Mouse (Mus musculus) neural tube, embryonic 13.5 days (tissue): ENCODE data around the gene Celf2. TPM values are rescaled to one million over a fixed set of nuclear protein-coding genes. Genes with fewer than 3 reads are reported as not detected.

Experiments
- ATAC-seq: fragments of 200-750 bp; cut with Nextera tagmentation; 2 replicates; pipeline ENCODE4 v1.8.0; 2017; ENCODE audit warnings: low read depth, mild to moderate bottlenecking, moderate TSS enrichment, moderate library complexity
- H3K27ac ChIP-seq: fragments of 300-500 bp; sonication (generic); replicated peaks from 2 replicates; pipeline ENCODE4 v1.5.1; 2015; ENCODE audit warnings: moderate library complexity, mild to moderate bottlenecking, inconsistent platforms
- H3K27me3 ChIP-seq: fragments of 300-500 bp; sonication (generic); 2 replicates; pipeline ENCODE4 v1.6.1; 2015; ENCODE audit warnings: mild to moderate bottlenecking, inconsistent platforms
- H3K36me3 ChIP-seq: fragments of 300-500 bp; sonication (generic); 2 replicates; pipeline ENCODE4 v1.6.1; 2015; ENCODE audit warnings: mild to moderate bottlenecking, inconsistent platforms
- H3K4me1 ChIP-seq: fragments of 300-500 bp; sonication (generic); replicated peaks from 2 replicates; pipeline ENCODE4 v1.6.1; 2015; ENCODE audit warnings: inconsistent platforms
- H3K4me2 ChIP-seq: fragments of 300-500 bp; sonication (generic); 2 replicates; pipeline ENCODE4 v1.6.1; 2015; ENCODE audit warnings: inconsistent platforms, mild to moderate bottlenecking, moderate library complexity
- H3K4me3 ChIP-seq: fragments of 300-500 bp; sonication (generic); 2 replicates; pipeline ENCODE4 v1.5.1; 2015; ENCODE audit warnings: mild to moderate bottlenecking, inconsistent platforms
- H3K9ac ChIP-seq: fragments of 300-500 bp; sonication (generic); 2 replicates; pipeline ENCODE4 v1.6.1; 2015; ENCODE audit warnings: moderate library complexity, mild to moderate bottlenecking, inconsistent platforms
- H3K9me3 ChIP-seq: fragments of 300-500 bp; sonication (generic); 2 replicates; pipeline ENCODE4 v1.6.1; 2016; ENCODE audit warnings: inconsistent platforms
- WGBS: fragments of 180-500 bp; shearing (Covaris S2); methylation state at CpG from one replicate; pipeline ENCODE4 v1.1.7; 2015; 5-methylcytosine and 5-hydroxymethylcytosine counted together
- polyA plus RNA-seq: library from polyadenylated mRNA; unstranded; fragments of >200 nt; fragmentation: Nextera tagmentation; extraction: Ambion mirVana; gene quantifications from 2 replicates; pipeline ENCODE4 v1.2.1, GENCODE M21; 2015

Celf2 gene
- polyA plus RNA-seq, 1 experiment from 2014 or later, result 111 TPM

DNA sequence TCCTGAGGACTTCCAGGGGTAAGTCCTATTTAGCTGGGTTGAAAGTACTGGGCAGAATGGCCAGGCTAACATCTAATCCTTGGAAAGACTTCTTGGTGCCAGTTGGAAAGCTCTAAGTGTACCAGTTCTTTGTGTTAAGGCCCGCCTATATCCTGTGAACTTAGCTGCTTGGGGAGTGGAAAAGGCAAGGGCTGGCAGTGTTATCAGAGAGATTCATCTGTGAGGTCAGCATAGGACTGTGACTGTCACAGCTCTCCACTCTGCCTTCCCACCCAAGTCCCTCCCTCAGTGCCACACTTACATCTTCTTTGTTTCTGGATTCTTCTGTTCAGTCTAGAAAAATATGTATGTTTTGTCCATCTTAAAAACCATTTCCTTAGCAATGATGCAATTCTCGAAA is 935.7 kb downstream of the Celf2 start:
- Histone ChIP-seq H3K4me3 (no peak overlapping the region), H3K4me1 (no peaks in the 10 kb centered on the region), H3K9ac (no peak overlapping the region), H3K36me3 (peaks cover 6% of the 10 kb centered on the region; the same call in 1 of the 2 replicates), H3K27me3 (no peaks in the 10 kb centered on the region), H3K9me3 (no peaks in the 10 kb centered on the region), H3K4me2 (no peak overlapping the region), H3K27ac (no peak overlapping the region)
- ATAC-seq, result no peak
- WGBS, result 90% methylated on average over 2 of the region's 2 CpGs

DNA sequence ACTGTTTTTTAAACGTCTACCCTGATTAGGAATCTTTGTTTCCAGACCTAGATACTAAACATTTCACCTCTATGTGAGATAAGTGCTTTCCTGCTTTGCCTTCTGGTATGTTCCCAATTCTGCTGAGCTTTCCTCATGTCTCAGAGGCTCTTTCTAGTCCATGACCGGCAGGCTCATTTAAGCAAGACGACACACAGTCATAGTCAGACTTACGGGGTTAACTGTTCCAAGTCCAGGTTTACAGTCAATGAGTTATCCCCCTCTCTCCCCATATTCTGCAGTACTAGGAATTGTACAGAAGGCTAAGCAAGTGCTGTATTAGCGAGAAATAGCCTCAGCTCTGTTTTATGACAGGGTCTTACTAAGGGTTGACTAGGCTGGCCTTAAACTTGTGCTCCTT is 936.4 kb downstream of the Celf2 start:
- Histone ChIP-seq H3K9ac (no peak overlapping the region), H3K4me2 (no peak overlapping the region), H3K4me3 (no peak overlapping the region), H3K27ac (no peak overlapping the region), H3K36me3 (peaks cover 6% of the 10 kb centered on the region; the same call in 1 of the 2 replicates), H3K4me1 (no peaks in the 10 kb centered on the region), H3K9me3 (no peaks in the 10 kb centered on the region), H3K27me3 (no peaks in the 10 kb centered on the region)
- no peak for ATAC-seq
- WGBS, result 83% methylated on average over 5 of the region's 5 CpGs

DNA sequence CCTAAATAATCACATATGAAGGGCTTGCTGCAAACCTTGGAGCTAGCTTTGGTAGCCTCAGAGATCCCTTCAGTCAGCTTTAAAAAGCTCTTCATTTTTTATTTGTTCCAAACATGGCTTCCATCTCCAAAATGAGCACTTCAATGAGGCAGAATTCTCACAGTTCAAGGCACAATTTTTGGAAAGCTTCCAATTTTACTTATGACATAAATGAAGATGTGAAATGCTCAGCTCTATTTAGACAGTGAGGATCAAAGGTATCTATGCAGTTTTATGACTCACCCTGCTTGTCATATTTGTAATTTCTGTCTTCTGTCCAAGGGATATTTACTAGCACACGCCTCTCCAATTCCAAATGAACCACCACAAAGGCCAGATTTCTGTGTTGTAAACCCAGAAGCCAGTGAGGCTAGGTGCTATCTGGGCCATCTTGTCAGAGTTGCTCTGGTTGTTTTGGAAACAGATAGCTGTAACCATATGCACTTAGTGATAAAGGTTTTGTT is 940.3 kb downstream of the Celf2 start:
- no peaks in the 10 kb centered on the region for H3K4me1 ChIP-seq
- H3K9me3 ChIP-seq, result no peaks in the 10 kb centered on the region
- H3K27ac ChIP-seq, result no peak overlapping the region
- H3K9ac ChIP-seq, result no peak overlapping the region
- no peak for ATAC-seq
- WGBS, result 95% methylated on average over 1 of the region's 1 CpGs
- no peak overlapping the region for H3K4me3 ChIP-seq
- no peaks in the 10 kb centered on the region for H3K36me3 ChIP-seq
- no peak overlapping the region for H3K4me2 ChIP-seq
- no peaks in the 10 kb centered on the region for H3K27me3 ChIP-seq

DNA sequence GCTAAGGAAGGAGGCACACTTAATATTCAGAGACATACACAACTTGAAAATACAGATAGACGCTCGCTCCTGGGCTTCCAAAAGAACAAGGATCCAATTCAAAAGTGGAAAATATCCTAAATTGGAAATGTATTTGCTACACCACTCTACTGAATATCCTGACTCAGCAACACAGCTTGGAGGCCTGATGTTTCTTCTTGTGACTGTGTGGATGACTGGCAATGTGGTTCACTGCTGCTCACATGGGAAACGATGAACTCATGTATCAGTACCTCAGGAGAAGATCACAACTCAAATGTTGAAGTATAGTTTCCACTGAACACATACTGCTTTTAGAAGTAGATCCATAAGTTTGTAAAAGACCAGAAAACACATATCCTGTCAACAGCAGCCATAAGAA is 944.2 kb downstream of the Celf2 start:
- no peak for ATAC-seq
- 94% methylated on average over 3 of the region's 3 CpGs for WGBS
- no peak overlapping the region for H3K4me2 ChIP-seq
- H3K9ac ChIP-seq, result no peak overlapping the region
- H3K36me3 ChIP-seq, result peaks cover 8% of the 10 kb centered on the region
- no peak overlapping the region for H3K27ac ChIP-seq
- H3K9me3 ChIP-seq, result no peaks in the 10 kb centered on the region
- H3K4me3 ChIP-seq, result no peak overlapping the region
- H3K4me1 ChIP-seq, result no peaks in the 10 kb centered on the region
- no peaks in the 10 kb centered on the region for H3K27me3 ChIP-seq

DNA sequence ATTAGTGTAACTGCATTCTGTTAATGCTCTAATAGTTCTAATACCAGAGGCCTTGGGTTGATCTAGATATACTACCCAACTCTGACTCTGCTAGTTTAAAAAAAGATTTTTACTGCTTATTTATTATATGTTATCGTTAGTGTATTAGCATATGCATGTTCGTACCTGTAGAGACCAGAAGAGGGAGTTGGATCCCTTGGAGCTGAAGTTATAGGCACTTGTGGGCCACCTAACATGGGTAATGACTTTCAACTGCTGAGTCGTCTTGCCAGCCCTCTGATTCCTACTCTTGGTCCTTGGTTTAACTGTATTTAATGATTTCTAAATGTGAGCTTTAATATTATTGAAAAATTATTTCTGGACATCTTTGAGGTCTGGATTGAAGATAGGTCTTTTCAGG is 948.0 kb downstream of the Celf2 start:
- Histone ChIP-seq H3K27ac (no peak overlapping the region), H3K36me3 (peaks cover 20% of the 10 kb centered on the region), H3K4me1 (no peaks in the 10 kb centered on the region), H3K9me3 (no peaks in the 10 kb centered on the region), H3K9ac (no peak overlapping the region), H3K4me3 (no peak overlapping the region), H3K4me2 (no peak overlapping the region), H3K27me3 (no peaks in the 10 kb centered on the region)
- WGBS, result 90% methylated on average over 3 of the region's 3 CpGs
- ATAC-seq, result no peak

DNA sequence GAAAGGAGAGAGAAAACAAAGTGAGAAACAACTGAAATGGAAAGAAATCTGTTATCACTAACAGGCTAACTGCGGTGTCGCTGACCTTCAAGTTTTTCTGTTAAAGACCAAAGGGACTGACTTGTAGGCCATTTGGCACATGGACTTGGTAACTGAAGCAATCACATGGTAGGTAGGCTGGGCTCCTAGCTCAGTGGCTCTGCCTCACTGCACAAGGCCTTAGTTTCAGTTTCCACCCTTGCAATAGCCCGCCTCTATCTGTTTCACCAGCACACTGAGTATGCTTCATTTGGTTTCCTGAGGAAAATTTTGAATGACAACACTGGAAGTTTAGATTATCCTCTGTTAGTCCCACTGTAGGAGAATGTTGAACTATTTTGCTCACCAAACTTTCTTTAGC is 948.6 kb downstream of the Celf2 start:
- over 99% methylated on average over 3 of the region's 3 CpGs for WGBS
- peaks cover 20% of the 10 kb centered on the region for H3K36me3 ChIP-seq
- no peak overlapping the region for H3K9ac ChIP-seq
- H3K4me3 ChIP-seq, result no peak overlapping the region
- H3K9me3 ChIP-seq, result no peaks in the 10 kb centered on the region
- H3K4me1 ChIP-seq, result no peaks in the 10 kb centered on the region
- H3K4me2 ChIP-seq, result no peak overlapping the region
- no peak overlapping the region for H3K27ac ChIP-seq
- no peak for ATAC-seq
- H3K27me3 ChIP-seq, result no peaks in the 10 kb centered on the region

DNA sequence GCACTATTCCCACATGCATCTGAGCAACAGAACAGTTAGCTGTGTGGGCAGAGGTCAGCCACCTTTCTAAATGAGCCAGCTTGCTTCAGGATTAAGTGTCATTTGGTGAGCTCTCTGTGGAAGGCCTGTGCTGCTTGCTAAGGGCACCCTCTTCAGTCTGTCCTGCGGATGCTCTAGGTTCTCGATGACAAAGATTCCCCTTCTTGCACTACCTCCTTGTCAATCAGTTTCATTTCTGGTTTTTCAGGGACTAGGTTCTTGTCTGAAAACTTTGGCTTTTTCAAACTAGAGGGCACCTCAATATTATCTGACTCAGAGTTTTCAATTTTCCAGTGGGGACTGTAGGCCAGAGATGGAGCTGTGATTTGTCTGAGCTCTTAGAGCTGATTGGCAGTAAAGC is 949.8 kb downstream of the Celf2 start:
- Histone ChIP-seq H3K4me3 (no peak overlapping the region), H3K27me3 (no peaks in the 10 kb centered on the region), H3K9me3 (no peaks in the 10 kb centered on the region), H3K36me3 (peaks cover 27% of the 10 kb centered on the region), H3K9ac (no peak overlapping the region), H3K27ac (no peak overlapping the region), H3K4me2 (no peak overlapping the region), H3K4me1 (no peaks in the 10 kb centered on the region)
- 96% methylated on average over 2 of the region's 2 CpGs for WGBS
- no peak for ATAC-seq

DNA sequence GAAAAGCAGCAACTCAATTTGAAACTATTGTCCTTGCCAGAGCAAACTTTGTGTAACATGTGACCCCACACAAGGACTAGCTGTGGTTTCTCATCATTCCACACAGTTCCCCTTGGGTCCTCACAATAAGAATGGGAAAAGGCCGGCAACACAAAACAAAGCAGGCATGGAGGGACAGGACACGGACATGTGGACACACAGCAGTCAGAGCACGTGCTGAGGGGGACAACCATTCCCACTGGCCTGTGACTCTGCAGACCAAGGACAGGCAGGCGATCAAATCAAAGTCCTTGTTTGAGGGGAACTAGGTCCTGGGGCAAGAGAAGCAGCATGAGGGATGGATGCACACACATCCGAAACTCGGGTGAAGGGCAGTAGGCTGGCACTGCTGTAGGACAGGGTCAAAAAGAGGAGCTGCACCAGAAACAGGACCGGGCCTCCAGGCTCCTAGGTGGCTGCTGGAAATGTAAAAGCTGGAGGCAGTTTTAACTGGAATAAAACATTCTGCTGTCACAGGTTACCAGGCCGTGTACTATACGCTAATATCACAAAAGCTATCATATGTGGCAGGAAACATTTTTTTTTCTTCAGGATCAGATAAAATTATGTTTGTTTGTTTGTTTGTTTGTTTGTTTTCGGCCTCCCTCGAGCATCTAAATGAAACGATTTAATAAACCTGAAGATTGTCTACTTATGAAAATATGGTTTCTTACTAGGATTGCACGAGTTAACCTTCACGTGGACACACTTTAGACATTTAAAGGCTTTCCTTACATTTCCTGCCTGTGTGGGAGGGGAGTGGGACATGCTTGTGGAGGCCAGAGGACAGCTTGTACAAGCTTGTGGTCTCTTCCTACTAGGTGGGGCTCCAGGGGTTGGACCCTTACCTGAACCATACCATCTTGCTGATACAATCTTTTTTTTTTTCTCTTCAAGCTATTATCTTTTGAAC is 950.8 kb downstream of the Celf2 start:
- ATAC-seq, result no peak
- H3K4me1 ChIP-seq, result no peaks in the 10 kb centered on the region
- no peak overlapping the region for H3K4me3 ChIP-seq
- H3K9me3 ChIP-seq, result no peaks in the 10 kb centered on the region
- H3K27ac ChIP-seq, result no peak overlapping the region
- peaks cover 30% of the 10 kb centered on the region for H3K36me3 ChIP-seq
- H3K4me2 ChIP-seq, result no peak overlapping the region
- WGBS, result 86% methylated on average over 14 of the region's 14 CpGs
- H3K9ac ChIP-seq, result no peak overlapping the region
- H3K27me3 ChIP-seq, result no peaks in the 10 kb centered on the region

DNA sequence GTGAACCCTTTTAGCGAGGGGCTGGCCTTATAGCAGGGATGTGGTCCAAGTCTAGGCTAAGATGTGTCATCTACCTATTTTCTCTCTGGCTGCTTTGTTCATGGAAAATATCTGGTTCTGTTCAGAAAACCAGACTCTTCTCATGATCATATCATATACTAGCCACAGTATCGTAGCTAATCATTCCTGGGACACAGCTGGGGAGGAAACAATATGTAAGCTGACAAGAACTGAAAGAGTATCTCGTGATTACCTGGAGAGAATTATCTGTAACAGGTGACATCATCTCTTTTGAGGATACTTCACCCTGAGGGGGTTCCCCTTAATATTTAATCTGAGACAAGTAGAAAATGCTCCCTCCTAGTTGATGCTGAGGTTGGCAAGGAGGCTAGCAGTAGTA is 951.6 kb downstream of the Celf2 start:
- no peaks in the 10 kb centered on the region for H3K4me1 ChIP-seq
- H3K4me3 ChIP-seq, result no peak overlapping the region
- ATAC-seq, result no peak
- H3K4me2 ChIP-seq, result no peak overlapping the region
- H3K36me3 ChIP-seq, result peaks cover 31% of the 10 kb centered on the region
- no peak overlapping the region for H3K9ac ChIP-seq
- H3K27ac ChIP-seq, result no peak overlapping the region
- no peaks in the 10 kb centered on the region for H3K27me3 ChIP-seq
- no peaks in the 10 kb centered on the region for H3K9me3 ChIP-seq
- WGBS, result 87% methylated on average over 3 of the region's 3 CpGs

DNA sequence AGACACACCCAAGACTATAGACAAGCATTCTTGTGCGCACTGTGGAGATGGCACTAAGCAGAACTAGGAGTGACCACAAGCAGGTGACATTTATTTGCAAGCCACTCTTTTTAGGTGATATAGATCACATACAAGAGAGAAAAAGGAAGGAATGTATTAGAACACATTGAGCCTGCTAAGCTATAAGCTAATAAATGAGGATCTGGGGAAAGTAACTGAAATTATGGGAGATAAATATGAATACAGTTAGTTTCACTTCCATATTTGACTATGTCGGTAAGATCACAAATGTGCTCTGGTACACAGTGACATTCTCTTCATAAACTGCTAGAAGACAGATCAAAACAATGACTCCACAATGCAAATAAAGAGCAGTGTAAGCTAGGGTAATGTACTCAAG is 952.5 kb downstream of the Celf2 start:
- WGBS, result 90% methylated on average over 2 of the region's 2 CpGs
- Histone ChIP-seq H3K27ac (no peak overlapping the region), H3K36me3 (peaks cover 32% of the 10 kb centered on the region), H3K9me3 (no peaks in the 10 kb centered on the region), H3K9ac (no peak overlapping the region), H3K4me1 (no peaks in the 10 kb centered on the region), H3K4me2 (no peak overlapping the region), H3K27me3 (no peaks in the 10 kb centered on the region), H3K4me3 (no peak overlapping the region)
- ATAC-seq, result no peak

DNA sequence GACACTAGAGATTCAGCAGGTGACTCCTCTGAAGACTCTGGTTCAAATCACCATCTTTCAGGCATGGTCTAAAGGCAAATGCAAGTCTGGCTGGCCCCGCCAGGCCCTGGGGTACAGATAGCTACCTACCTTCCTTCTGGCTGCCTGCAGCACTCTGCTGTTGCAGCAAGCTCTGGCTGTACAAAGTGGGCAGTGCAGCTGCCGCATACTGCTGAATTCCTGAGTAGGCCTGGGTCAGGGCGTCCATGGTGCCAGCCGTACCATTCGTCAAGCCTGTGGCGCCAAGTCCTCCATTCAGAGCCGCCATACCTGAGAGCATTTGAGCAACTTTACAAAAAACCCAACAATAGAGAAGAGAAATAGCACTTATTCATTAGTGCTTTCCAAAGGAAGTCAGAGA is 955.7 kb downstream of the Celf2 start:
- ATAC-seq, result no peak
- Histone ChIP-seq H3K4me2 (no peak overlapping the region), H3K27ac (0 out of 2 replicates have a peak overlapping the region, but pooled peaks have one; percentile 18), H3K4me3 (no peak overlapping the region), H3K36me3 (peaks cover 43% of the 10 kb centered on the region), H3K9me3 (no peaks in the 10 kb centered on the region), H3K4me1 (no peaks in the 10 kb centered on the region), H3K9ac (no peak overlapping the region), H3K27me3 (no peaks in the 10 kb centered on the region)
- WGBS, result 47% methylated on average over 7 of the region's 7 CpGs

DNA sequence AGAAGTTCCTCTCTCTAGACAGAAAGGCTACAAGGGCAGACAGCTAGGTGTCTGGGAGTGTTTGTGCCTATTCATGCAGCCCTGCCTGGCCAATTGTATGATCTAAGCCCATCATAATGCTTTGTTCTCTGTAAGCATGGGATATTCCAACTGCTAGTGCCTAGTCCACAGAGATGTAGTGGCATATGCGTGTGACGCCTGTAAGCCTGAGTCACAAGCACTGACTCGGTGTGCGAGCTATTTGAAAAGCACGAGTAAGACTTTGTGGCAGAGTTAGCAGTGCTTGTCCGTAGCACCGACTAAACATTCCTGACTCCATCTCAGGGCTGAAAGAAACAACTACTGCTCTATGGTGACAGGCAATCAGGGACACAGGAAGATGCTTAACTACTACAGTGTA is 960.1 kb downstream of the Celf2 start:
- no peak overlapping the region for H3K4me3 ChIP-seq
- H3K9me3 ChIP-seq, result no peaks in the 10 kb centered on the region
- H3K36me3 ChIP-seq, result peaks cover 32% of the 10 kb centered on the region
- no peaks in the 10 kb centered on the region for H3K27me3 ChIP-seq
- no peak overlapping the region for H3K4me2 ChIP-seq
- peaks cover 23% of the 10 kb centered on the region for H3K4me1 ChIP-seq
- 0 out of 2 replicates have a peak overlapping the region, but pooled peaks have one; percentile 2 for H3K27ac ChIP-seq
- 88% methylated on average over 7 of the region's 7 CpGs for WGBS
- no peak overlapping the region for H3K9ac ChIP-seq
- ATAC-seq, result no peak
